Mouse (Mus musculus): ENCODE measurements at regions not wholly inside any gene's neighbourhood (a gene's known extent, or its start where the extent isn't known, plus 50 kb on each side); places are given as distances from the start of the nearest gene placed in this dataset.

- Histone ChIP-seq H3K4me3 (replicated peaks) (no peak overlapping the region), H3K4me1 (no peaks in the 10 kb centered on the region), H3K27ac (no peak overlapping the region), H3K4me2 (no peak overlapping the region), H3K9me3 (replicated peaks) (no peaks in the 10 kb centered on the region), H3K27me3 (no peaks in the 10 kb centered on the region), H3K9ac (no peak overlapping the region), H3K36me3 (no peaks in the 10 kb centered on the region)
- ATAC-seq (replicated peaks; ENCODE audit: low FRiP score) = no peak
- WGBS = 79% methylated on average over 4 of the region's 4 CpGs
These were observed 445.3 kb downstream of the Bckdhb start for GRCm38 (mm10) chr9:84370260-84370659.

- no peak for ATAC-seq (replicated peaks; ENCODE audit: low FRiP score)
- no peak overlapping the region for H3K4me2 ChIP-seq
- H3K9me3 ChIP-seq (replicated peaks) = no peaks in the 10 kb centered on the region
- no peak overlapping the region for H3K27ac ChIP-seq
- H3K4me3 ChIP-seq (replicated peaks) = no peak overlapping the region
- 80% methylated on average over 2 of the region's 2 CpGs for WGBS
- no peaks in the 10 kb centered on the region for H3K36me3 ChIP-seq
- H3K9ac ChIP-seq = no peak overlapping the region
- H3K27me3 ChIP-seq = no peaks in the 10 kb centered on the region
- H3K4me1 ChIP-seq = no peaks in the 10 kb centered on the region
These were observed 450.8 kb downstream of the Bckdhb start for GRCm38 (mm10) chr9:84375746-84376145.

- H3K4me1 ChIP-seq = no peaks in the 10 kb centered on the region
- no peak overlapping the region for H3K9ac ChIP-seq
- H3K9me3 ChIP-seq (replicated peaks) = no peaks in the 10 kb centered on the region
- H3K27me3 ChIP-seq = no peaks in the 10 kb centered on the region
- no peak overlapping the region for H3K4me3 ChIP-seq (replicated peaks)
- 93% methylated on average over 6 of the region's 6 CpGs for WGBS
- ATAC-seq (replicated peaks; ENCODE audit: low FRiP score) = no peak
- no peak overlapping the region for H3K4me2 ChIP-seq
- no peaks in the 10 kb centered on the region for H3K36me3 ChIP-seq
- H3K27ac ChIP-seq = no peak overlapping the region
These were observed 451.7 kb downstream of the Bckdhb start for GRCm38 (mm10) chr9:84376621-84377020.

GRCm38 (mm10) chr9:84381942-84382341 lies 457.0 kb downstream of the Bckdhb start:
- H3K4me1 ChIP-seq = no peaks in the 10 kb centered on the region
- ATAC-seq (replicated peaks; ENCODE audit: low FRiP score) = no peak
- no peaks in the 10 kb centered on the region for H3K27me3 ChIP-seq
- H3K9ac ChIP-seq = no peak overlapping the region
- H3K36me3 ChIP-seq = no peaks in the 10 kb centered on the region
- H3K9me3 ChIP-seq (replicated peaks) = no peaks in the 10 kb centered on the region
- H3K4me2 ChIP-seq = no peak overlapping the region
- H3K4me3 ChIP-seq (replicated peaks) = no peak overlapping the region
- H3K27ac ChIP-seq = no peak overlapping the region

- ATAC-seq (replicated peaks; ENCODE audit: low FRiP score) = no peak
- Histone ChIP-seq H3K9ac (no peak overlapping the region), H3K4me1 (no peaks in the 10 kb centered on the region), H3K4me2 (no peak overlapping the region), H3K36me3 (no peaks in the 10 kb centered on the region), H3K4me3 (replicated peaks) (no peak overlapping the region), H3K27ac (no peak overlapping the region), H3K9me3 (replicated peaks) (no peaks in the 10 kb centered on the region), H3K27me3 (no peaks in the 10 kb centered on the region)
- 91% methylated on average over 3 of the region's 3 CpGs for WGBS
These were observed 464.9 kb downstream of the Bckdhb start for GRCm38 (mm10) chr9:84389831-84390230.

GRCm38 (mm10) chr9:84394536-84395314 lies 469.8 kb downstream of the Bckdhb start:
- H3K4me3 ChIP-seq (replicated peaks) = no peak overlapping the region
- no peak overlapping the region for H3K9ac ChIP-seq
- no peak for ATAC-seq (replicated peaks; ENCODE audit: low FRiP score)
- 84% methylated on average over 3 of the region's 3 CpGs for WGBS
- H3K9me3 ChIP-seq (replicated peaks) = no peaks in the 10 kb centered on the region
- H3K4me1 ChIP-seq = no peaks in the 10 kb centered on the region
- H3K27me3 ChIP-seq = no peaks in the 10 kb centered on the region
- no peak overlapping the region for H3K4me2 ChIP-seq
- H3K36me3 ChIP-seq = no peaks in the 10 kb centered on the region
- H3K27ac ChIP-seq = no peak overlapping the region

GRCm38 (mm10) chr9:84399481-84399880 lies 474.5 kb downstream of the Bckdhb start:
- Histone ChIP-seq H3K36me3 (no peaks in the 10 kb centered on the region), H3K27me3 (no peaks in the 10 kb centered on the region), H3K4me2 (no peak overlapping the region), H3K4me1 (no peaks in the 10 kb centered on the region), H3K27ac (no peak overlapping the region), H3K4me3 (replicated peaks) (no peak overlapping the region), H3K9me3 (replicated peaks) (no peaks in the 10 kb centered on the region), H3K9ac (no peak overlapping the region)
- peak; percentile 64; the same call in 1 of the 2 replicates for ATAC-seq (replicated peaks; ENCODE audit: low FRiP score)
- WGBS = 22% methylated on average over 3 of the region's 3 CpGs

GRCm38 (mm10) chr9:84408260-84409203 lies 483.6 kb downstream of the Bckdhb start:
- 55% methylated on average over 10 of the region's 10 CpGs for WGBS
- Histone ChIP-seq H3K9ac (no peak overlapping the region), H3K27me3 (no peaks in the 10 kb centered on the region), H3K9me3 (replicated peaks) (no peaks in the 10 kb centered on the region), H3K4me3 (replicated peaks) (no peak overlapping the region), H3K27ac (no peak overlapping the region), H3K4me1 (no peaks in the 10 kb centered on the region), H3K36me3 (no peaks in the 10 kb centered on the region), H3K4me2 (no peak overlapping the region)
- ATAC-seq (replicated peaks; ENCODE audit: low FRiP score) = no peak

Measured in kidney, embryonic 15.5 days (tissue).